7 mouse cellular contexts compared by ENCODE assay signal in genomic region chr3:94758427-94758826, GRCm38 (mm10). TPM values are rescaled to one million over a fixed set of nuclear protein-coding genes. Genes with fewer than 3 reads are reported as not detected.
DNase-seq lines count a peak whose midpoint lies in the region; ATAC-seq and TF ChIP-seq lines count a peak whose summit lies in the region.
"Not testable (repeated sequence)": the region's sequence is repeated elsewhere in the genome, so short reads cannot be mapped to it uniquely, and the experiment has no call there.

No protein-coding gene starts in this region.

- not testable (repeated sequence) for H3K4me3 ChIP-seq in heart, postnatal 0 days (ENCODE audit: low read depth, low read length); limb, embryonic 15.5 days; neural tube, embryonic 15.5 days (replicated peaks)

- H3K36me3 ChIP-seq in heart, postnatal 0 days (replicated peaks; ENCODE audit: control insufficient read depth, insufficient read depth, low read length); limb, embryonic 15.5 days; neural tube, embryonic 15.5 days: not testable (repeated sequence)

- not testable (repeated sequence) for H3K4me1 ChIP-seq in heart, postnatal 0 days (ENCODE audit: control insufficient read depth, insufficient read depth); limb, embryonic 15.5 days; neural tube, embryonic 15.5 days

- peak; percentile 76 for ATAC-seq in erythroid progenitor cell, adult 5-6 weeks (replicated peaks; ENCODE audit: low FRiP score, poor library complexity, severe bottlenecking)
- peak; percentile 84 for ATAC-seq in heart, postnatal 0 days (ENCODE audit: insufficient read depth, low read depth)
- ATAC-seq in limb, embryonic 15.5 days (ENCODE audit: insufficient number of reproducible peaks, low FRiP score, low TSS enrichment, low read depth), result peak; percentile 69
- peak; percentile 54 for ATAC-seq in neural tube, embryonic 15.5 days (ENCODE audit: low FRiP score)

- not testable (repeated sequence) for H3K27me3 ChIP-seq in heart, postnatal 0 days (ENCODE audit: control insufficient read depth, insufficient read depth, low read length); limb, embryonic 15.5 days; neural tube, embryonic 15.5 days (replicated peaks)

- not testable (repeated sequence) for TF ChIP-seq POLR2A in brain, embryonic 14.5 days (IDR thresholded peaks at IDR 0.05; ENCODE audit: borderline replicate concordance, extremely low read depth, insufficient read depth, insufficient read length, poor library complexity, severe bottlenecking)

- 54% methylated on average over 4 of the region's 9 CpGs for WGBS in heart, postnatal 0 days
- 45% methylated on average over 4 of the region's 9 CpGs for WGBS in limb, embryonic 15.5 days
- 48% methylated on average over 4 of the region's 9 CpGs for WGBS in neural tube, embryonic 15.5 days

- H3K4me2 ChIP-seq in heart, postnatal 0 days (ENCODE audit: low read depth, low read length); limb, embryonic 15.5 days: not testable (repeated sequence)
- peak overlapping the region; percentile 36; the same call in 1 of the 2 replicates for H3K4me2 ChIP-seq in neural tube, embryonic 15.5 days

- not testable (repeated sequence) for H3K27ac ChIP-seq in heart, postnatal 0 days (ENCODE audit: low read depth); limb, embryonic 15.5 days; neural tube, embryonic 15.5 days (replicated peaks)

- H3K9ac ChIP-seq in heart, postnatal 0 days (replicated peaks; ENCODE audit: low read depth, low read length); limb, embryonic 15.5 days; neural tube, embryonic 15.5 days (replicated peaks): not testable (repeated sequence)

- H3K9me3 ChIP-seq in heart, postnatal 0 days (replicated peaks; ENCODE audit: control insufficient read depth, low read length); limb, embryonic 15.5 days; neural tube, embryonic 15.5 days (replicated peaks): not testable (repeated sequence)

- TF ChIP-seq CTCF in brain, embryonic 14.5 days (IDR thresholded peaks at IDR 0.05; ENCODE audit: borderline replicate concordance, extremely low read depth, insufficient read depth, insufficient read length); heart, postnatal 0 days (IDR thresholded peaks at IDR 0.05; ENCODE audit: low read depth): not testable (repeated sequence)

- peak; percentile 6 for DNase-seq in brain, embryonic 14.5 days (ENCODE audit: low read depth)
- peak; percentile 12 for DNase-seq in heart, postnatal 0 days (ENCODE audit: low spot score)
- peak; percentile 36 for DNase-seq in kidney, adult 18-20 months
- DNase-seq in lung, postnatal 25 days (ENCODE audit: low spot score), result peak; percentile 33

- TF ChIP-seq EP300 in heart, postnatal 0 days (IDR thresholded peaks at IDR 0.05; ENCODE audit: low read depth), result not testable (repeated sequence)

RNA-seq across cellular contexts. Expression of gene Cgn, which starts 27.9 kb away (rescaled TPM):
- 4.2 and 7.0 TPM in 2 replicates for polyA plus RNA-seq in brain, embryonic 14.5 days (2012; rRNA removed)
- total RNA-seq in erythroid progenitor cell, adult 5-6 weeks (2015; ENCODE audit: low replicate concordance), result not detected in 2 replicates
- total RNA-seq in erythroid progenitor cell, adult 5-6 weeks (2017; ENCODE audit: low replicate concordance), result not detected in 2 replicates
- 0.04 and 0.89 TPM in 2 replicates for total RNA-seq in heart, postnatal 0 days (2014; rRNA removed; ENCODE audit: low replicate concordance)
- 0.51 and 0.73 TPM in 2 replicates for polyA plus RNA-seq in heart, postnatal 0 days (2015; fragmentation: Nextera tagmentation; extraction: Ambion mirVana)
- 16.7 and 16.9 TPM in 2 replicates for polyA plus RNA-seq in limb, embryonic 15.5 days (2015; fragmentation: Nextera tagmentation; extraction: Ambion mirVana)
- 15.5 and 17.3 TPM in 2 replicates for polyA plus RNA-seq in neural tube, embryonic 15.5 days (2015; fragmentation: Nextera tagmentation; extraction: Ambion mirVana)
